Mouse (Mus musculus) embryonic facial prominence, embryonic 15.5 days (tissue): ENCODE data around the gene Prdm16. TPM values are rescaled to one million over a fixed set of nuclear protein-coding genes. Genes with fewer than 3 reads are reported as not detected.

Experiments
- ATAC-seq: fragments of 200-750 bp; cut with Nextera tagmentation; 2 replicates; pipeline ENCODE4 v1.8.0; 2017; ENCODE audit warnings: low read depth, moderate TSS enrichment; ENCODE audit not compliant: insufficient number of reproducible peaks, low FRiP score, low TSS enrichment
- H3K27ac ChIP-seq: fragments of 300-500 bp; sonication (generic); replicated peaks from 2 replicates; pipeline ENCODE4 v1.5.1; 2015; ENCODE audit warnings: mild to moderate bottlenecking, inconsistent platforms
- H3K27me3 ChIP-seq: fragments of 300-500 bp; sonication (generic); 2 replicates; pipeline ENCODE4 v1.6.1; 2015; ENCODE audit warnings: inconsistent platforms
- H3K36me3 ChIP-seq: fragments of 300-500 bp; sonication (generic); 2 replicates; pipeline ENCODE4 v1.6.1; 2015; ENCODE audit warnings: mild to moderate bottlenecking, inconsistent platforms
- H3K4me1 ChIP-seq: fragments of 300-500 bp; sonication (generic); 2 replicates; pipeline ENCODE4 v1.6.1; 2015; ENCODE audit warnings: inconsistent platforms
- H3K4me2 ChIP-seq: fragments of 300-500 bp; sonication (generic); replicated peaks from 2 replicates; pipeline ENCODE4 v1.6.1; 2015; ENCODE audit warnings: mild to moderate bottlenecking, inconsistent platforms
- H3K4me3 ChIP-seq: fragments of 300-500 bp; sonication (generic); replicated peaks from 2 replicates; pipeline ENCODE4 v1.5.1; 2015; ENCODE audit warnings: mild to moderate bottlenecking, inconsistent platforms
- H3K9ac ChIP-seq: fragments of 300-500 bp; sonication (generic); 2 replicates; pipeline ENCODE4 v1.6.1; 2015; ENCODE audit warnings: inconsistent platforms
- H3K9me3 ChIP-seq: fragments of 300-500 bp; sonication (generic); replicated peaks from 2 replicates; pipeline ENCODE4 v1.6.1; 2016; ENCODE audit warnings: inconsistent platforms
- WGBS: fragments of 180-500 bp; shearing (Covaris S2); methylation state at CpG from one replicate; pipeline ENCODE4 v1.1.7; 2015; 5-methylcytosine and 5-hydroxymethylcytosine counted together
- polyA plus RNA-seq: library from polyadenylated mRNA; unstranded; fragments of >200 nt; fragmentation: Nextera tagmentation; extraction: Ambion mirVana; gene quantifications from 2 replicates; pipeline ENCODE4 v1.2.1, GENCODE M21; 2015

Gene Prdm16
- polyA plus RNA-seq, 1 experiment from 2014 or later, result 12.5 TPM

DNA sequence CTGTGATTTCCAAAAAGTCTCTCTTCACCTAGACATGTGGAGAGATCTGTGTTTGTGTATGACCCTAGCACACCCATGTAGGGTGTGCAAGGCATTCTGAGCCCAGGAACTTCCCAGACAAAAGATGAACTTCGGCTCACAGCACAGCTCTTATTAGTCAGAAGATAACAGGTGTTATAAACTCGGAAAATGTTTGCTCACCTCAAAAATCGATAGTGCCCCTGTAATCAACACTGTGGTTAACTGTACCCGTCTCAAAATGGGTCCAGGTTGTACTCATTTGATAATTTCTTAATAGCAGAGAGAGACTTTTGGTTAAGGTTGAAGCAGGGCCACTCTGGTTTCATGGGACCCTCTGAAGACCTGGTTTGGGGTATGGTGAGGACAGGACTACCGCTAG lies 140.2 kb downstream of the Prdm16 start:
- WGBS, result 86% methylated on average over 5 of the region's 5 CpGs
- Histone ChIP-seq H3K4me2 (no peak overlapping the region), H3K4me3 (no peak overlapping the region), H3K27ac (no peak overlapping the region), H3K9me3 (no peaks in the 10 kb centered on the region), H3K36me3 (no peaks in the 10 kb centered on the region), H3K9ac (no peak overlapping the region), H3K27me3 (peaks cover 57% of the 10 kb centered on the region), H3K4me1 (peaks cover 78% of the 10 kb centered on the region)
- no peak for ATAC-seq

GRCm38 (mm10) chr4:154493996-154494395 lies 142.7 kb downstream of the Prdm16 start:
- H3K9ac ChIP-seq, result no peak overlapping the region
- peaks cover 56% of the 10 kb centered on the region for H3K4me1 ChIP-seq
- no peaks in the 10 kb centered on the region for H3K36me3 ChIP-seq
- 39% methylated on average over 4 of the region's 4 CpGs for WGBS
- peaks cover 61% of the 10 kb centered on the region for H3K27me3 ChIP-seq
- no peak overlapping the region for H3K4me2 ChIP-seq
- no peak for ATAC-seq
- no peaks in the 10 kb centered on the region for H3K9me3 ChIP-seq
- H3K4me3 ChIP-seq, result no peak overlapping the region
- no peak overlapping the region for H3K27ac ChIP-seq

- H3K36me3 ChIP-seq, result no peaks in the 10 kb centered on the region
- no peak overlapping the region for H3K9ac ChIP-seq
- H3K27me3 ChIP-seq, result peaks cover 54% of the 10 kb centered on the region
- H3K9me3 ChIP-seq, result no peaks in the 10 kb centered on the region
- no peak overlapping the region for H3K4me3 ChIP-seq
- H3K27ac ChIP-seq, result no peak overlapping the region; the same call in 1 of the 2 replicates
- no peak for ATAC-seq
- 25% methylated on average over 11 of the region's 11 CpGs for WGBS
- H3K4me1 ChIP-seq, result peaks cover 58% of the 10 kb centered on the region
- 0 out of 2 replicates have a peak overlapping the region, but pooled peaks have one; percentile 12 for H3K4me2 ChIP-seq
Measured at GRCm38 (mm10) chr4:154492714-154493121, 144.0 kb downstream of the Prdm16 start.

GRCm38 (mm10) chr4:154492268-154492667 lies 144.4 kb downstream of the Prdm16 start:
- H3K4me1 ChIP-seq, result peaks cover 56% of the 10 kb centered on the region
- no peak overlapping the region for H3K4me2 ChIP-seq
- H3K36me3 ChIP-seq, result no peaks in the 10 kb centered on the region
- no peak overlapping the region for H3K4me3 ChIP-seq
- H3K9ac ChIP-seq, result no peak overlapping the region
- no peak overlapping the region for H3K27ac ChIP-seq
- peaks cover 54% of the 10 kb centered on the region for H3K27me3 ChIP-seq
- WGBS, result 50% methylated on average over 7 of the region's 7 CpGs
- ATAC-seq, result no peak
- no peaks in the 10 kb centered on the region for H3K9me3 ChIP-seq

- Histone ChIP-seq H3K27ac (no peak overlapping the region), H3K4me1 (peaks cover 24% of the 10 kb centered on the region), H3K4me3 (no peak overlapping the region), H3K9ac (no peak overlapping the region), H3K9me3 (no peaks in the 10 kb centered on the region), H3K27me3 (peaks cover 46% of the 10 kb centered on the region), H3K4me2 (no peak overlapping the region), H3K36me3 (no peaks in the 10 kb centered on the region)
- 11% methylated on average over 5 of the region's 5 CpGs for WGBS
- peak; percentile 72 for ATAC-seq
Measured at GRCm38 (mm10) chr4:154488031-154488430, 148.6 kb downstream of the Prdm16 start.

- H3K36me3 ChIP-seq, result no peaks in the 10 kb centered on the region
- H3K27ac ChIP-seq, result 0 out of 2 replicates have a peak overlapping the region, but pooled peaks have one; percentile 17
- no peaks in the 10 kb centered on the region for H3K9me3 ChIP-seq
- H3K9ac ChIP-seq, result no peak overlapping the region
- H3K4me2 ChIP-seq, result no peak overlapping the region
- H3K4me1 ChIP-seq, result peaks cover 29% of the 10 kb centered on the region
- H3K27me3 ChIP-seq, result peaks cover 43% of the 10 kb centered on the region; the same call in 1 of the 2 replicates
- peak; percentile 32; the same call in 1 of the 2 replicates for ATAC-seq
- no peak overlapping the region for H3K4me3 ChIP-seq
- 77% methylated on average over 14 of the region's 14 CpGs for WGBS
Measured at GRCm38 (mm10) chr4:154482695-154483094, 154.0 kb downstream of the Prdm16 start.

- H3K27ac ChIP-seq, result peak overlapping the region; percentile 44; the same call in 1 of the 2 replicates
- H3K9ac ChIP-seq, result no peak overlapping the region
- H3K4me1 ChIP-seq, result peaks cover 27% of the 10 kb centered on the region
- ATAC-seq, result no peak
- no peak overlapping the region for H3K4me2 ChIP-seq
- H3K36me3 ChIP-seq, result no peaks in the 10 kb centered on the region
- 36% methylated on average over 14 of the region's 14 CpGs for WGBS
- H3K4me3 ChIP-seq, result no peak overlapping the region
- no peaks in the 10 kb centered on the region for H3K9me3 ChIP-seq
- H3K27me3 ChIP-seq, result peaks cover 43% of the 10 kb centered on the region; the same call in 1 of the 2 replicates
Measured at GRCm38 (mm10) chr4:154481771-154482637, 154.7 kb downstream of the Prdm16 start.

DNA sequence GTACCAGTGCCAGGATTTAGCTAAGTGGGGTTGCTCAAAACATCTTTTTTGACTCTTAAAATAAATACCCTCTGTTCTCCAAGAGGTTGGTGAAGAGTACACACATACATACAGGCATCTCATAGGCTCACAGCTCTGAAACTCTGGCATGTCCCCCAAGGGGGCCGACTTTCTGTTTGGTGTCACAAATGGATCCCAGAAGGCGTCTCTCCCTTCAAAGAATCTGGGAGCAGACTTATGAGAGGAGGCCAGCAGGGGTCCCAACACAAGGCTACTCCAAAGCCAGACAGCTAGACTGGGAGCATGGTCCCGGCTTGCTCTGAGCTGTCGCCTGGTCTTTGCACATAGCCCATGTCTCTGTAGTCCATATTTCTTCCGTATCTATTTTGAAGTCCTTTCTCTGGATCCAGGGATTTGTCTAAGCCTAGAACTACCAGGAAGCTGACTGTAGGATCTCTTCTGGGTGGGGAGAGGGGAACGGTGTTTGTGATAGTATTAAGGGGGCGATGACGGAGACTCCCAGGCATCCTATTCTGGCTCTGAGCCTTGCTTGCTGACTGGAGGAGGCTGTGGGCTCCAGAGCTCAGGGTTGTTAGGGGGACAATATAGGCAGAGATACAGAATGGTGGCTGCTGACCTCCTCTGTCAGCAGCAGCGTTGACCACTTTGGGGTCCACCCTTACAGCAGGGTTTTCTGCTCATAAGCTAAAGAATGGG lies 156.0 kb downstream of the Prdm16 start:
- H3K9me3 ChIP-seq, result no peaks in the 10 kb centered on the region
- no peak overlapping the region for H3K4me2 ChIP-seq
- H3K4me1 ChIP-seq, result peaks cover 27% of the 10 kb centered on the region
- WGBS, result 59% methylated on average over 9 of the region's 9 CpGs
- peak overlapping the region; percentile 12 for H3K27ac ChIP-seq
- H3K4me3 ChIP-seq, result no peak overlapping the region
- H3K27me3 ChIP-seq, result peaks cover 52% of the 10 kb centered on the region
- no peak for ATAC-seq
- no peaks in the 10 kb centered on the region for H3K36me3 ChIP-seq
- no peak overlapping the region for H3K9ac ChIP-seq

DNA sequence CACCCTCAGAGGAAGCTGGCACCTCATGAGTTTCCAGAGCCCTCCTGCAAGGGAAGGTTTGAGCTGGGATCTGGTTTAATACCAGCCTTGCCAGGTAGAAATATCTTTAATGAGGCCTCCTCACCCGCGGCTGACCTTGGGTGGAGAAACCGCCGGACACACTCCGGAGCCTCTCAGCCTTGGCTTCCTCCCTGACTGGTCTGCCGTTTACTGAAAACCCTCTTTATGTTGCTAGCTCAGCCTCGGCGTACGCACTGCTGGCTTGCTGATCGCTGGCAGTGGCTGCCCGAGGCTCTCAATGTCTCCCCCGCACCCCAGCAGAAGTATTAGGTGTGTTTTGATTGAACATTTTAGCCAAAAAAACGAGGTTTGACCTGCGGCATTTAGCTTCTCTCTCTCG lies 156.5 kb downstream of the Prdm16 start:
- peaks cover 57% of the 10 kb centered on the region for H3K27me3 ChIP-seq
- H3K9ac ChIP-seq, result no peak overlapping the region
- H3K4me1 ChIP-seq, result peaks cover 27% of the 10 kb centered on the region
- peak overlapping the region; percentile 12; the same call in 1 of the 2 replicates for H3K27ac ChIP-seq
- WGBS, result 48% methylated on average over 15 of the region's 15 CpGs
- ATAC-seq, result no peak
- no peaks in the 10 kb centered on the region for H3K9me3 ChIP-seq
- no peak overlapping the region for H3K4me2 ChIP-seq
- H3K36me3 ChIP-seq, result no peaks in the 10 kb centered on the region
- H3K4me3 ChIP-seq, result no peak overlapping the region

DNA sequence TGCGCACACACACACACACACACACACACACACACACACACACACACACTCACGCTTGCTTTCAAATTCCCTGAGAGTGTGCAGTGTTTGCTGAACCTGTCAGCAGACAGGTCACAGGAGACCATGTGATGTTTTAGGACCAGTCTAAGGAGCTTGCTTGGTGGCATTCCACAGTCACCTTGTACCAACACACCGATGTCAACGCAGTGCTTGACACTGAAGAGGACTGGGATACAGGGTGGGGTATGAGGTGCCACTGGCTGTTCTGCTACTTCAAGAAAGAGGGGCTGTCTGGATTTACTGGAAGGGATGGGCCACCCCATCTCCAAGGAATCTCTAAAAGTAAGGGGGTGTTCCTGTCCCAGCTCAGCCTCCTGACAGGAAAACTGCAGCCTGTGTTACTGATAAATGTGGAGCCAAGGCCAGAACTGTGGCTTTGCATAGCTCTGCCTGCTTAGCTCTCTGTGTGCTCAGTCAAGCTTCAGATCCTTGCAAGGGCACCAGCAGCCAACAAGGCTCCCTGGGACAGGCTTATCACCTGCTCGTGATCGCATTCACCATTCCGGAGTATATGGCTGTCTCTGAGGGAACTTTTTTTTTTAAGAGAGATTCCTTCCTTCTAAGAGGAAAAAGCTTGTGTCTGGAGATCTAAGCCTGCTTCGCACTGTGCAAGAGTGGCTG lies 157.6 kb downstream of the Prdm16 start:
- Histone ChIP-seq H3K9me3 (no peaks in the 10 kb centered on the region), H3K4me2 (no peak overlapping the region), H3K4me1 (peaks cover 27% of the 10 kb centered on the region), H3K27ac (no peak overlapping the region; the same call in 1 of the 2 replicates), H3K9ac (no peak overlapping the region), H3K27me3 (peaks cover 63% of the 10 kb centered on the region), H3K36me3 (no peaks in the 10 kb centered on the region), H3K4me3 (no peak overlapping the region)
- WGBS, result 79% methylated on average over 8 of the region's 8 CpGs
- ATAC-seq, result no peak
